Mouse (Mus musculus) liver, embryonic 14.5 days (tissue): ENCODE data around the gene Ak3.

Source experiments
- CTCF ChIP-seq: IDR thresholded peaks from 2 replicates; pipeline ENCODE4 v1.5.1; 2016; ENCODE audit warnings: antibody characterized with exemption, low read depth, control low read depth
- EP300 ChIP-seq: IDR thresholded peaks from 2 replicates; pipeline ENCODE4 v1.6.1; 2016; ENCODE audit warnings: antibody characterized with exemption, low read depth

- no peak for TF ChIP-seq CTCF
- no peak for TF ChIP-seq EP300
Measured at GRCm38 (mm10) chr19:29039334-29039733, 8.4 kb downstream of the Ak3 start.
